Mouse (Mus musculus) C2C12 (cell line): ENCODE measurements around the gene Sbf2.

Source experiments
- CEBPB ChIP-seq: IDR thresholded peaks from one replicate; pipeline ENCODE4 v1.6.1; 2011; ENCODE audit warnings: low read depth, mild to moderate bottlenecking, control low read depth, moderate library complexity
- CTCF ChIP-seq: IDR thresholded peaks from one replicate; pipeline ENCODE4 v1.5.1; 2011; ENCODE audit not compliant: control insufficient read depth, insufficient read depth, insufficient read length
- FOSL1 ChIP-seq: IDR thresholded peaks from one replicate; pipeline ENCODE4 v1.8.0; 2011; ENCODE audit warnings: mild to moderate bottlenecking, low read length; ENCODE audit not compliant: poor library complexity, insufficient read depth, severe bottlenecking
- MYOG ChIP-seq: IDR thresholded peaks from one replicate; pipeline ENCODE4 v1.6.1; 2011; ENCODE audit not compliant: control insufficient read depth, insufficient read length; ENCODE audit errors: extremely low read depth
- USF1 ChIP-seq: IDR thresholded peaks from one replicate; pipeline ENCODE4 v1.6.1; 2011; ENCODE audit warnings: low read depth, mild to moderate bottlenecking, control low read depth, moderate library complexity

GRCm38 (mm10) chr7:110619086-110619611 is 4.4 kb upstream of the Sbf2 start:
- TF ChIP-seq CTCF: no peak
- no peak for TF ChIP-seq CEBPB
- no peak for TF ChIP-seq MYOG
- TF ChIP-seq FOSL1: no peak
- TF ChIP-seq USF1: no peak
